Mouse (Mus musculus) right cerebral cortex, postnatal 14 days (tissue): Measurements from ENCODE around the gene Zfhx3.

Experiments used
- DNase-seq: peaks from one replicate; pipeline ENCODE4 v3.0.0; 2022

Gene Zfhx3

GRCm38 (mm10) chr8:108706848-108707541 lies 764.6 kb downstream of the Zfhx3 start:
- no peak for DNase-seq

GRCm38 (mm10) chr8:108707576-108708281 lies 765.3 kb downstream of the Zfhx3 start:
- DNase-seq = no peak

- no peak for DNase-seq
These were observed 766.5 kb downstream of the Zfhx3 start for GRCm38 (mm10) chr8:108708833-108709387.

GRCm38 (mm10) chr8:108709441-108709840 lies 767.0 kb downstream of the Zfhx3 start:
- no peak for DNase-seq

- DNase-seq = no peak
These were observed 767.6 kb downstream of the Zfhx3 start for GRCm38 (mm10) chr8:108709928-108710606.

GRCm38 (mm10) chr8:108710607-108711489 lies 768.4 kb downstream of the Zfhx3 start:
- no peak for DNase-seq

GRCm38 (mm10) chr8:108711490-108711793 lies 769.0 kb downstream of the Zfhx3 start:
- no peak for DNase-seq

GRCm38 (mm10) chr8:108712001-108712411 lies 769.6 kb downstream of the Zfhx3 start:
- DNase-seq = no peak

- no peak for DNase-seq
These were observed 770.2 kb downstream of the Zfhx3 start for GRCm38 (mm10) chr8:108712607-108713006.

- no peak for DNase-seq
These were observed 771.1 kb downstream of the Zfhx3 start for GRCm38 (mm10) chr8:108713346-108714142.

GRCm38 (mm10) chr8:108714143-108714635 lies 771.7 kb downstream of the Zfhx3 start:
- DNase-seq = no peak

GRCm38 (mm10) chr8:108714636-108715415 lies 772.4 kb downstream of the Zfhx3 start:
- no peak for DNase-seq

- no peak for DNase-seq
These were observed 773.0 kb downstream of the Zfhx3 start for GRCm38 (mm10) chr8:108715416-108715948.

GRCm38 (mm10) chr8:108716291-108716811 lies 773.9 kb downstream of the Zfhx3 start:
- DNase-seq = no peak

- DNase-seq = no peak
These were observed 775.1 kb downstream of the Zfhx3 start for GRCm38 (mm10) chr8:108717545-108717944.

GRCm38 (mm10) chr8:108718031-108718430 lies 775.6 kb downstream of the Zfhx3 start:
- no peak for DNase-seq

- DNase-seq = no peak
These were observed 778.4 kb downstream of the Zfhx3 start for GRCm38 (mm10) chr8:108720840-108721239.

GRCm38 (mm10) chr8:108722671-108723513 lies 780.4 kb downstream of the Zfhx3 start:
- DNase-seq = peak; percentile 52

GRCm38 (mm10) chr8:108723636-108724035 lies 781.2 kb downstream of the Zfhx3 start:
- DNase-seq = no peak
